Mouse (Mus musculus) cerebellum, adult 11-12 months (tissue): ENCODE measurements around the gene Colq.
A peak's percentile ranks its signal among the peaks of the same experiment; 100 is the strongest.

Source experiments
- DNase-seq: peaks from one replicate; pipeline ENCODE4 v3.0.0; 2022

The Colq gene

GRCm38 (mm10) chr14:31574903-31575665 lies 16.1 kb downstream of the Colq start:
- DNase-seq = no peak

DNA sequence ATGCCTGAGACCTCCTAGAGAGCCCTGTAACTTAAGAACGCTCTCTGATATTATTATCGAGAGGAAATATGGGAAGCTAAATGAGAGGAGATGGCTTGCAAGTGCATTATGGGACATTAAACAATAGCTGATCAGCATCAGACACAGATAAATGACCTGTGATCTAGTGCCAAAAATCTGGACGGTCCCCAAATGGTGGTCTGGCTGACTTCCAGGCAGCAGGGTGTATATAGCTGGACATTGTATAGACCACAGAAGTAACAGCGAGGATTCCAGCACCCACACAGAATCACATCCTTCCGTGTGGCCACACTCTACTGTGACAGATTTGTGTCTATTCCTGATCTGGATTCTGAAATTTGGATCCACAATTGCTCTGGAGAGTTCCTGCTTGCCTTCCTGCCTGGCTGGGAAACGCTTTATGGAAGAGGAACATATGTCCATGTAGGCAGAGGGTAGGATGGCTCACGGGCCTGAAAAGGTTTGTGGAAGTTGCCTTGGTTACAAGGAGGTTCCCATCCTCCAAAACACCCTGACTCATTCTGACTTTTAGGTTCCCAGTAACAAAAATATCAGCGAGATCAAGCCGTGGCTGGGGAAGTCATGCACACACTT lies 18.5 kb downstream of the Colq start:
- peak; percentile 14 for DNase-seq

- no peak for DNase-seq
Observed at GRCm38 (mm10) chr14:31571419-31571818, 19.7 kb downstream of the Colq start.

DNA sequence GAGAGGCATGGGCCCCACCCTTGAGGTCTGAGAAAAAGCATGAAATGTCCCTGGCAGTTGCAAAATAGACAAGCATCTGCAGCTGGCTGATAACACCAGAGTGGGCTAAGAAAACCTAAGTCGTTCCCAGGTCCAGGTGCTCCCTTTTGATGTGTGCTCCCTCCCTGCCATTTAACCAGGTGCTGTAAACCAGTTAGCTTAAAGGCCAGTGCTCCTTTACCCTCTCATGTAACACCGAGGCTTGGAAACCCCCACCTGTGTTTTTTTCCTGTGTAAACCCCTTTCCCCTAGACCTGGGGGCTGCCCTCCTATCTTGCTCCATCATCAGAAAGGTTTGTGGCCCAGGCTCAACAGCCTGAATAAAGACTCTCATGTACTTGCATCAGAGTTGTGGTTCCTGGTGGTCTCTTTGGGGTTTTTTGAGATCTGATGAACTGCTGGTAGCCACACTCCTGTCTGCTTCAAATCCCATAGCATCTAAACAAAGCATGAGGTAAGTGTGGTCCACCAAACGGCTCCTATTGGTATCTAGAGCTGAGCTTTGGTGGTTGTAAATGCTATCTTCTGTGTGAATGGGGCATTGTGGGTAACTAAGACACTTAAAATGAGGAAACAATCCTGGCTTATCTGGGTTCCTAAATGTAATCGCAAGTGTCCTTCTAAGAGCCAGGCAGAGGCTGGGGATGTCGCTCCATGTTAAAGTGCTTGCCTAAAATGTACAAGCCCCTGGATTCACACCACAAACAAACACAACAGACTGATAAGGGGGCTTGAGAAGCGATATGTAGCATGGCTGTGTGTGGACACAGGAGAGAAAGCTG lies 20.8 kb downstream of the Colq start:
- no peak for DNase-seq

DNA sequence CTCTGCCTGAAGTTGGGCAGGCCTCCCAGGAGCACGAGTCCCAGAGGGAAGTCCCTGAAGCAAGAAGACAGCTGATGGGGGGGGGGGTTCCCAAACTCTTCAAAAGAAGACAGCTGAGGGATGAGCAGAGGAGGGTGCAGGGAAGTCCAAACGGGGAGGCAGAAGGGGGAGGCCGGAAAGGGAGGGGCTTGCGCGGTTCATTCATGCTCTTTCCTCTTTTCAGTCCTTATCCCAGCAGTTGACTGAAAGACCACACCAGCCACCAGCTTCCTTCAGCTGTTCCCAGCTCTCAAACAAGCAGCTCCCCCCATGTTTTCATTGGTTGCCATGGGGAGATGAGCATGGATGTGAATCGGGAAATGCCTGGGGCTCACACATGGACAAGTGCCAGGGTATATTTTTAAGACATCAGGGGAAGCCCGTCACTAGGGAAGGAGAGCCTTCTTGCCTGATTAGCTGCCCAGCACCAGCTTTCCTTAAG lies 22.0 kb downstream of the Colq start:
- DNase-seq = no peak

DNA sequence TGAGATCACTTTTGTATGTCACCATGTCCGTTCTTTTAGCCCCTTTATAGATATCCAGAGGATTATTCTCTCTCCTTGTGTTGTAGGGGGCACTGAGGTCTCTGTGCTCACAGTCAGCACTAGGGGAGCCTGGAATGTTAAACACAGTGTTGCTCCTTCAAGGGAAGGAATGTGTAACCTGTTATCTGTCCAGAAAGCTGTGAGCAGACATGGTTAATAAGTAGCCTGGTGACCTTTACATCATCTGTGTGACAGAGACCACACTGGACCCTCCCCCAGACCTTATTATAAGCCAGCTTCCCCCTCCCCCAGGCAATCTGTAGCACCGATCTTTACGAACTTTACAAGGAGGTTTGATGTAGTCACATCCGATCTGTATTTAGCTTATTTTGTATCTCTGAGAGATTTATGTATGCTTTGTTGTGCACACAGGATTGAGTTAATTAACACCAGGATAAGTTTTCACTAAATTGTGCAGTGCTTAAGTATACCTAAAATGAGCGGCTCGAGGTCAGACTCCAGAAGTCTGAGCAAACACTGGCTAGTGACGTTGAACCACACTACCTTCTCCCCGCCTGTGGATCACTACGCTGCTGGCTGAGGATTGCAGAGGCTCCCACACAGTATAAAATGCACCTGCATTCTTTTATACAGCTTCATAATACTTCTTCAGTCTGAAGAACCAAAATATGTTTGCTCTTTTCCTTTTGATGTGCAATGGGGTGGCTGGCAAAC lies 25.5 kb downstream of the Colq start:
- no peak for DNase-seq

- DNase-seq = no peak
Observed at GRCm38 (mm10) chr14:31564452-31565179, 26.5 kb downstream of the Colq start.

- no peak for DNase-seq
Observed at GRCm38 (mm10) chr14:31560886-31561285, 30.3 kb downstream of the Colq start.

DNA sequence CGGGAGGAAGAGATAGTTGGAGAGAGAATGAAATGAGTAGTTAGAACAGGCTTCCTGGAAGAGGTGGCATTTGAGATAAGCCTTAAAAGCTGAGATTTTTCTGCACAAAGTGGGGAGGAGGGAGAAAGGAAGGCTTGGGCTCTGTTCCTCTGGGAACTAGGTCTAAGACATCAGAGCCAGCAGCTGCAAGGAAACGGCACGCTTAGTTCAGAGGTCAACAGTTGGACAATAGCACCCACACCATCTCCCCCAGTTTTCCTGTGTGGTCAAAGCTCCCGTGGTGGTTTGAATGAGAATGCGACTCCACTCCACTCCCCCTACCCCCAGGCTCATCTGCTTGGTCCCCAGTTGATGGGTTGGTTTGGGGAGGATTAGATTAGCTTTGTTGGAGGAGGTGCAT lies 31.9 kb downstream of the Colq start:
- DNase-seq = no peak

- no peak for DNase-seq
Observed at GRCm38 (mm10) chr14:31557784-31558183, 33.4 kb downstream of the Colq start.

GRCm38 (mm10) chr14:31557273-31557672 lies 33.9 kb downstream of the Colq start:
- peak; percentile 37 for DNase-seq

DNA sequence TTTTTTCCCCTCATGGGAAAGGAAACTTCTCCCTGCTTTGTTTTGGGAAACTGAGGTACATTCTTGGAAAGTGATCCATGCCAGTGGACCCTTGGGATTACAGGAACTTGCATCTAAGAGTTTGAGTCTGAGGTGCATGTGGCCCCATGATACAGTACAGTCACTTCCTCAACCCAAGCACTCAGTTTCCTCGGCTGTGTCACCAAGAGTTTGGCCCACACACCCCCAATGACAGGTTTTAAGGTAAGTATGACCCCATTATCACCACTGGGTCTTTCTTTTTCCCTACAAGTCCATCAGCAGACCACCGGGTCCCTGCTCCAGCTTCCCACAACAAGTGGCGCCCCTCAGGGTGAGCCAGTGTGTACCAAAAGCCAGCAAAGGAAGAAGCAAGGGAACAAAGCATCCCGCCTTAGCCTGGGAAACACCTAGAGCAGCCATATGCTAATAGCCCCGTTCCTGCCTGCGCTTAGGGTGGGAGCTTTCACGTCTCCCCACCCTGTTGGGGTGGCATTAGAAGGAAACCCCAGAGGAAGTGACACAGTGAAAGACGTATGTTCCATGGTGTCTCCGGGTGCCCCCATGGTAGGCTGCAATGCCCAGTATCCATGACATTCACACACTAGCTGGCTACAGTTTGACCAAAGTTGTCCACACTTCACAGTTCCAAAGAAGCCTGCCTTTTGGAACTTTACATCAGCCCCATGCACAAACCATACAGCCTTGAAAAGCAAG lies 34.5 kb downstream of the Colq start:
- DNase-seq = no peak

DNA sequence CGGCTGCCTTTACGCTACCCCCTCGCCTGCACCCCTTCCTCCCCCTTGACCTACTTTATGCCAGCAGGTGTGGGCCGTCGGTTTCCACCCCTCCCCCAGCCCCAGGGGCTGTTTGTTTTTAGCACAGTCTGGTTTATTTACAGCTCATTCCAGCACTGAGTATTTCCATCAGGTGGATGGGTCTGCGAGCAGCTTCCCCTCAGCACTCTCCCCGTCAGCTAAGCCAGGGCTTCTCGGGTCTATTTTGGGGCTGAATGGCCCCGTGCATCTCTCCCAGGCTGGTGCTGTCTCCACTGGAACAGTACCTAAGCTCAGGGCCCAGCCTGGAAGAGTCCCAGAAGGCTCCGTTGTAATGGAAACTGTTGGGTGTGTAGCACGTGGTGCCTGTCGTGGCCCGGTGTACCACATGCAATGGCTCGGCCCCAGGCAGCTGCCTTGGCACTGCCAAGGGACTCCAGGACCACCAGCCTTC lies 35.1 kb downstream of the Colq start:
- no peak for DNase-seq

DNA sequence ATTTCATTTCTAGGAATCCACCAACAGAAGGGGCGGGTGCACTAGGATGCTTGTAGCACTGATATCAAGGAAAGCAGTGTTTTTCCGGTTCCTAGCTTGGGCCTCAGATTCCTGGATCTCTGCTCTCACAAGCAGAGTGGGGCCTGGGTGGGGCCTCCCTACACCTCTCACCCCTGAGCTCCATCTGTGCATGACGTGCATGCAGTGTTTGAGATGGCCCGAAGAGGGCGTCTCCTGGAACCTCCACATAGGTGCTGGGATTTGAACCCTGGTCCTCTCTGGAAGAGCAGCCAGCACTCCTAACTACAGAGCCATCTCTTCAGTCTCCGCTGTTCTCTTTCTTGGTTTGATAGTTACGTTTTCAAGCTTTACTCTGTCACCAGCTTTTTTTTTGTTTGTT lies 36.1 kb downstream of the Colq start:
- no peak for DNase-seq

- DNase-seq = no peak
Observed at GRCm38 (mm10) chr14:31543885-31544442, 47.2 kb downstream of the Colq start.

- DNase-seq = peak; percentile 80
Observed at GRCm38 (mm10) chr14:31537298-31537697, 53.8 kb downstream of the Colq start.

DNA sequence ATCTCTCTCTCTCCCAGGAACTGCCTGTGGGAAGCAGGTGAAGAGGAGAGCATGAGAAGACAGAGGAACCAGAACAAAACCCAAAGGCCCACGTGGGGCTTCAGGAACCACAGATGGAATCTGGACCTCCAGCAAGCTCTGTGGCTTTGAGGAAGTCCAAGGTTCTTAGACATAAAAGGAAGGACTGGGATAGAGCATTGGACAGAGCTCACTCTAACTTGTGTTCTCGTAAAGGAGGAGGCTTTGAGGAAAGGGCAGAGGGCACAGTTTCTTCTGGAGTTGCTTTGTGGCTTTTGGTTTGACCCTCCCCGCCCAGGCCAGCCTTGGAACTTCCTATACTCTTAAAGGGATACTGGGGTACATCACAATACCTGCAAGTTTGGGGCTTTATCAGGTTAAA lies 58.5 kb downstream of the Colq start:
- DNase-seq = no peak

- no peak for DNase-seq
Observed at GRCm38 (mm10) chr14:31531506-31532148, 59.5 kb downstream of the Colq start.

DNA sequence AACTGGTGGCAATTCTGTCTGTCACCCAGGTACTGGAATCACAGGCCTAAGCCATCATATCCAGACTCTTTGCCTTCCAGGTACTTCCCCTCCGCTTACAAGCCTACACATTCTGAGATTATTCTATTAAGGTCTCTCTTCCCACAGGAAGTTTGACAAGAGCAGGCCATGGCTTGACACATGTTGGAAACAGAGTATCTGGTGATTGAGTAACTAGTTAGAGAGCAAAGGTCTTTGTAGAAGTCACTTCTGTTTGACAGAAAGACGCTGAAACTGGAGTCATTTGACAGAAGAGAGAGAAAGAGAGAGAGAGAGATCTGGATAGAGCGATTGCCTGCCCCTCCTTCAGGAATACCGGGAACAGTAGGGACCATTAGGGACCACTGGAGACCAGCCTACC lies 60.3 kb downstream of the Colq start:
- DNase-seq = no peak

GRCm38 (mm10) chr14:31525040-31525810 lies 65.9 kb downstream of the Colq start:
- DNase-seq = no peak
